Mouse (Mus musculus) heart, postnatal 0 days (tissue): Measurements from ENCODE around the gene Chn2. TPM values are rescaled to one million over a fixed set of nuclear protein-coding genes. Genes with fewer than 3 reads are reported as not detected.

Source experiments
- ATAC-seq: fragments of 200-750 bp; cut with Nextera tagmentation; 2 replicates; pipeline ENCODE4 v1.8.0; 2017; ENCODE audit warnings: low read depth, moderate number of reproducible peaks, moderate library complexity; ENCODE audit not compliant: insufficient read depth
- DNase-seq: peaks from one replicate; pipeline ENCODE4 v3.0.0-alpha.2; 2016; ENCODE audit warnings: low spot score
- H3K27ac ChIP-seq: fragments of 300-500 bp; sonication (generic); 2 replicates; pipeline ENCODE4 v1.5.1; 2014; ENCODE audit warnings: low read depth, mild to moderate bottlenecking
- H3K27me3 ChIP-seq: fragments of 300-500 bp; sonication (generic); 2 replicates; pipeline ENCODE4 v1.6.1; 2014; ENCODE audit warnings: low read length, mixed read lengths; ENCODE audit not compliant: control insufficient read depth, insufficient read depth
- H3K36me3 ChIP-seq: fragments of 300-500 bp; sonication (generic); replicated peaks from 2 replicates; pipeline ENCODE4 v1.6.1; 2014; ENCODE audit warnings: low read length, mixed read lengths; ENCODE audit not compliant: control insufficient read depth, insufficient read depth
- H3K4me1 ChIP-seq: fragments of 300-500 bp; sonication (generic); 2 replicates; pipeline ENCODE4 v1.6.1; 2014; ENCODE audit warnings: antibody characterized with exemption; ENCODE audit not compliant: control insufficient read depth, insufficient read depth
- H3K4me2 ChIP-seq: fragments of 300-500 bp; sonication (generic); 2 replicates; pipeline ENCODE4 v1.6.1; 2014; ENCODE audit warnings: low read depth, mild to moderate bottlenecking, low read length, moderate library complexity
- H3K4me3 ChIP-seq: fragments of 300-500 bp; sonication (generic); 2 replicates; pipeline ENCODE4 v1.5.1; 2014; ENCODE audit warnings: low read depth, low read length
- H3K9ac ChIP-seq: fragments of 300-500 bp; sonication (generic); replicated peaks from 2 replicates; pipeline ENCODE4 v1.6.1; 2014; ENCODE audit warnings: low read depth, low read length, mixed read lengths
- H3K9me3 ChIP-seq: fragments of 300-500 bp; sonication (generic); replicated peaks from 2 replicates; pipeline ENCODE4 v1.6.1; 2016; ENCODE audit warnings: low read length; ENCODE audit not compliant: control insufficient read depth
- CTCF ChIP-seq: IDR thresholded peaks from 2 replicates; pipeline ENCODE4 v1.5.1; 2016; ENCODE audit warnings: antibody characterized with exemption, control low read depth, low read depth
- EP300 ChIP-seq: IDR thresholded peaks from 2 replicates; pipeline ENCODE4 v1.6.1; 2016; ENCODE audit warnings: antibody characterized with exemption, low read depth
- WGBS: fragments of 180-500 bp; shearing (Covaris S2); extraction: QIAGEN DNeasy Blood & Tissue Kit; methylation state at CpG from one replicate; pipeline ENCODE4 v1.1.7; 2014; 5-methylcytosine and 5-hydroxymethylcytosine counted together
- polyA plus RNA-seq: library from polyadenylated mRNA; unstranded; fragments of >200 nt; fragmentation: Nextera tagmentation; extraction: Ambion mirVana; gene quantifications from 2 replicates; pipeline ENCODE4 v1.2.1, GENCODE M21; 2015
- total RNA-seq: library from RNA; depleted of rRNA; stranded (reverse); fragments of >200 nt; gene quantifications from 2 replicates; pipeline ENCODE4 v1.2.3, GENCODE M21; 2014; ENCODE audit warnings: low replicate concordance

Gene Chn2
- total and polyA plus RNA-seq, 2 experiments from 2014 or later, result 2.0 to 12.2 TPM

DNA sequence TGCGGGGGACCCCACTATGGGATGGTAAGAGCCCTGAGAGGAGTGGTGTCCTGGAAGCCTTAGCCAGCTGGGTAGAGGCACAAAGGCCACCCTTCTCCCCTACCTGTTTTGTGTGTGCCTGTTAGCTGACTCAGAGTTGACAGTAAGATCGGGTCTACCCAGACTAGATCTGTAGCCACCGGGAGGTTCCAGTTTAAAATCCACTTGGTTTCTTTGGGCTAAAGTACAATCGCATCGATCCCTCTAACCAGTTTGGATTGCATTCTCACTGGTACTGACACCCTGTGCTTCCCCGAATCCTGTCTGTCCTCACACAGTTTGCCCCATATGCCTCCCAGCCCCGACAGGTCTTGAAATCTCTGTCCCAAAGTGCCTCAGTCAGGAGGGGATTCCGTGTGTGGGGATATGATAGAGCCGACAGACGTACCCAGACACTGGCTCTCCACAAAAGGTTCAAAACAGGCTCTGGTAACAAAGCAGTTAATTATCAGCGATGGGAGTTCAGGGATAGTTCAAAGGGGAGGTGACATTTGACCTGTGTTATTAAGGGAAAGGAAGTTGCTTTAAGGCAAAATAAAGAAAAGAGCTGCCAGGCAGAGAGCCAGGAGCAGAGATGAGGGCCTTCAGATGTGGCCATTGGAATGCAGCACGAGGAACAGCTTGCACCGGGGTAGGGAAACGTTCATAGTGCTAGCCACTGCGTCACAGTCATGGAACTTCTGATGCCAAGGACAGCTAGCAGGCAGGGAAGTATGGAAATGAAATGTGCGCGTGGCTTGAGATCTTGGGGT is 212.2 kb downstream of the Chn2 start:
- no peak; the same call in 1 of the 2 replicates for ATAC-seq
- H3K4me3 ChIP-seq, result no peak overlapping the region
- WGBS, result 58% methylated on average over 17 of the region's 17 CpGs

GRCm38 (mm10) chr6:54253206-54253605 is 213.9 kb downstream of the Chn2 start:
- no peaks in the 10 kb centered on the region for H3K36me3 ChIP-seq
- ATAC-seq (no peak), DNase-seq (no peak)
- H3K27ac ChIP-seq, result no peak overlapping the region
- H3K4me1 ChIP-seq, result peaks cover 10% of the 10 kb centered on the region; the same call in 1 of the 2 replicates
- no peak overlapping the region for H3K4me3 ChIP-seq
- 65% methylated on average over 5 of the region's 5 CpGs for WGBS
- H3K27me3 ChIP-seq, result no peaks in the 10 kb centered on the region
- H3K4me2 ChIP-seq, result no peak overlapping the region
- H3K9ac ChIP-seq, result no peak overlapping the region
- TF ChIP-seq EP300, result no peak
- no peak; the same call in 1 of the 2 replicates for TF ChIP-seq CTCF
- H3K9me3 ChIP-seq, result no peaks in the 10 kb centered on the region

More for the DNA sequence above, 212.2 kb downstream of the Chn2 start:
- Histone ChIP-seq H3K27me3 (no peaks in the 10 kb centered on the region), H3K36me3 (no peaks in the 10 kb centered on the region), H3K4me2 (no peak overlapping the region), H3K4me1 (0 out of 2 replicates have a peak, but pooled peaks cover 4% of the 10 kb centered on the region), H3K9me3 (no peaks in the 10 kb centered on the region), H3K27ac (no peak overlapping the region), H3K9ac (no peak overlapping the region)
- TF ChIP-seq EP300 (no peak), CTCF (no peak)
- peak; percentile 24 for DNase-seq

- H3K9ac ChIP-seq, result no peak overlapping the region
- DNase-seq, result no peak
- H3K36me3 ChIP-seq, result no peaks in the 10 kb centered on the region
- H3K4me2 ChIP-seq, result no peak overlapping the region
- peaks cover 10% of the 10 kb centered on the region; the same call in 1 of the 2 replicates for H3K4me1 ChIP-seq
- 63% methylated on average over 7 of the region's 7 CpGs for WGBS
- no peak overlapping the region for H3K27ac ChIP-seq
- H3K9me3 ChIP-seq, result no peaks in the 10 kb centered on the region
- ATAC-seq, result peak; percentile 8; the same call in 1 of the 2 replicates
- no peak for TF ChIP-seq CTCF
- no peak for TF ChIP-seq EP300
- H3K27me3 ChIP-seq, result no peaks in the 10 kb centered on the region
- H3K4me3 ChIP-seq, result no peak overlapping the region
Measured at GRCm38 (mm10) chr6:54253881-54254280, 214.5 kb downstream of the Chn2 start.

GRCm38 (mm10) chr6:54254759-54255158 is 215.4 kb downstream of the Chn2 start:
- H3K4me2 ChIP-seq, result no peak overlapping the region
- 0 out of 2 replicates have a peak, but pooled peaks have one; percentile 16 for ATAC-seq
- H3K4me3 ChIP-seq, result no peak overlapping the region
- H3K4me1 ChIP-seq, result peaks cover 10% of the 10 kb centered on the region; the same call in 1 of the 2 replicates
- no peaks in the 10 kb centered on the region for H3K9me3 ChIP-seq
- no peaks in the 10 kb centered on the region for H3K27me3 ChIP-seq
- no peak overlapping the region for H3K9ac ChIP-seq
- no peak overlapping the region for H3K27ac ChIP-seq
- no peak for DNase-seq
- no peak for TF ChIP-seq EP300
- TF ChIP-seq CTCF, result peak; percentile 25; the same call in 1 of the 2 replicates
- no peaks in the 10 kb centered on the region for H3K36me3 ChIP-seq
- WGBS, result 67% methylated on average over 6 of the region's 6 CpGs

DNA sequence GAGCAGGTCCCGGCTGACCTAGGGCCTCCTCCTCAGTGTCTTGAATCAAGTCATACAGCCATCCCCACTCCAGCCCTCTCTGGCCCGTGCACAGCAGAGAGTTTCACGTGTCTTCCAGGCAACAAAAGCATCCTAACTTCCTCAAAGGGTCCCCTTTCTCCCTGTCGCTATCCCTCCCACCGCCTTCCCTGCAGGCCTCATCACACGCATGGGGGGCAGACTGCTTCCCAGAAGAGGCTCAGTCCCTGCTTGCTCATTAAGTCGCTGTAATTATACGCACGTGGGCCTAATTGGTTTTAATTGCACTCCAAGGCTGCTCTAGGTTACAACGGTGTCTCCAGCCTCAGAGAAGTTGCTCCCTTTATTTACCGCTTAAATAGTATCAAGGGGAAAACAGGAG is 216.0 kb downstream of the Chn2 start:
- TF ChIP-seq EP300 (no peak), CTCF (no peak)
- H3K9me3 ChIP-seq, result no peaks in the 10 kb centered on the region

More for the DNA sequence above, 216.0 kb downstream of the Chn2 start:
- no peaks in the 10 kb centered on the region for H3K36me3 ChIP-seq
- DNase-seq, result no peak
- H3K27me3 ChIP-seq, result no peaks in the 10 kb centered on the region
- peaks cover 10% of the 10 kb centered on the region; the same call in 1 of the 2 replicates for H3K4me1 ChIP-seq
- H3K4me3 ChIP-seq, result no peak overlapping the region
- 81% methylated on average over 11 of the region's 11 CpGs for WGBS
- no peak overlapping the region for H3K4me2 ChIP-seq
- no peak overlapping the region for H3K9ac ChIP-seq
- ATAC-seq, result no peak
- no peak overlapping the region for H3K27ac ChIP-seq
